12 mouse cellular contexts compared by ENCODE assay signal in genomic region chr2:133443490-133443889, GRCm38 (mm10).
DNase-seq lines count a peak whose midpoint lies in the region; TF ChIP-seq lines count a peak whose summit lies in the region.
"Had no signal": no experiment of that assay in that cellular context is flagged by ENCODE, and none has a peak within 500 bp of the region (broad histone marks: within the 10 kb centered on the region; RNA-seq: fewer than 3 reads in every experiment).

No protein-coding gene starts in this region.

- no peak overlapping the region for H3K4me3 ChIP-seq in gastrocnemius, adult 2 months
- H3K4me3 ChIP-seq: embryonic facial prominence, embryonic 12.5 days; forebrain, embryonic 13.5 days; liver, embryonic 15.5 days; neural tube, embryonic 12.5 days had no signal

- DNase-seq in gastrocnemius, adult 2 months = peak; percentile 52
- DNase-seq in gastrocnemius, postnatal 10 days = no peak
- peak; percentile 5 to 8 for DNase-seq in right cerebral cortex, adult 2 months (ENCODE audit: low spot score in 2 of 2)
- DNase-seq in right cerebral cortex, postnatal 10 days (ENCODE audit: low spot score in 2 of 2) = no peak
- peak; percentile 53 for DNase-seq in brain, adult 2 months (ENCODE audit: low read depth, low spot score)
- peak; percentile 73 for DNase-seq in skeletal muscle tissue, adult 2 months (ENCODE audit: low read depth, low spot score)
- DNase-seq in testis, postnatal 14 days (ENCODE audit: low spot score) = no peak
- no peak for DNase-seq in kidney, postnatal 10 days

- intact Hi-C loops in gastrocnemius, adult 2 months (cut with DNase I) = no loop called here

- TF ChIP-seq CTCF in gastrocnemius, adult 2 months (IDR thresholded peaks at IDR 0.05) = no peak

- H3K27ac ChIP-seq in gastrocnemius, adult 2 months = peak overlapping the region; percentile 58
- H3K27ac ChIP-seq: embryonic facial prominence, embryonic 12.5 days; forebrain, embryonic 13.5 days; liver, embryonic 15.5 days; neural tube, embryonic 12.5 days had no signal

Comparison
In these comparisons a context has a peak if more than half of its experiments do, and no peak if none do; other contexts are left out.
1. DNase-seq: peak in gastrocnemius, adult 2 months (single experiment), right cerebral cortex, adult 2 months (2 of 2), brain, adult 2 months (single experiment) and skeletal muscle tissue, adult 2 months (single experiment); none in gastrocnemius, postnatal 10 days (single experiment), right cerebral cortex, postnatal 10 days (0 of 2), testis, postnatal 14 days (single experiment) and kidney, postnatal 10 days (single experiment).